In the genomic region with DNA sequence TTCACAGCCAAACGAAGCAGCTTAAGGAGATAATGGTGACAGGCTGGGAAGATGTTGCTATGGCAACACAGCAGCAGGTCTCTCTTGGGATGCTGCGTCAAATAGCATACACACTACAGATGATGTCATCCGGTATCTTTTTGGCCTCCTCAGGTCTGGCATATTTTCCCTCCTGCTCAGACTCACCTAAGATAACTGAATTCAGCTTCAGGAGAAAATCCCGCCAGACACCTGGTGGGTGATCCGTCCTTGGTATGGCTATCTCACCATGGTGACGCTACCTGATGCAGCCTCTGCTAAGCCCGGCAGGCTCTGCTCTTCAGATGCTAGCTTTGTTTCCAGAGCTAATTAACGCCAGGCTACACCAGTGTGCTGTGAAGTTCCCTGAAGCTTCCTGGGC, we compare ENCODE assay signal across 9 mouse cellular contexts. TPM values are rescaled to one million over a fixed set of nuclear protein-coding genes. Genes with fewer than 3 reads are reported as not detected.
DNase-seq lines count a peak whose midpoint lies in the region; ATAC-seq lines count a peak whose summit lies in the region.
"Had no signal": no experiment of that assay in that cellular context is flagged by ENCODE, and none has a peak within 500 bp of the region (broad histone marks: within the 10 kb centered on the region; RNA-seq: fewer than 3 reads in every experiment).

No protein-coding gene starts in this region.

- peak overlapping the region; percentile 41 for H3K4me2 ChIP-seq in hindbrain, embryonic 15.5 days
- peak overlapping the region; percentile 36 for H3K4me2 ChIP-seq in midbrain, embryonic 15.5 days

- no peaks in the 10 kb centered on the region for H3K36me3 ChIP-seq in hindbrain, embryonic 15.5 days
- H3K36me3 ChIP-seq in midbrain, embryonic 15.5 days (replicated peaks) = no peaks in the 10 kb centered on the region

- no peaks in the 10 kb centered on the region for H3K27me3 ChIP-seq in hindbrain, embryonic 15.5 days
- no peaks in the 10 kb centered on the region for H3K27me3 ChIP-seq in midbrain, embryonic 15.5 days (replicated peaks)

- WGBS in hindbrain, embryonic 15.5 days = 8% methylated on average over 8 of the region's 8 CpGs
- WGBS in midbrain, embryonic 15.5 days = under 1% methylated on average over 8 of the region's 8 CpGs

- no peaks in the 10 kb centered on the region for H3K9me3 ChIP-seq in hindbrain, embryonic 15.5 days
- no peaks in the 10 kb centered on the region for H3K9me3 ChIP-seq in midbrain, embryonic 15.5 days

- H3K27ac ChIP-seq in hindbrain, embryonic 15.5 days (replicated peaks) = peak overlapping the region; percentile 99
- H3K27ac ChIP-seq in midbrain, embryonic 15.5 days = peak overlapping the region; percentile 100

- peak overlapping the region; percentile 35; the same call in 1 of the 2 replicates for H3K9ac ChIP-seq in hindbrain, embryonic 15.5 days
- peak overlapping the region; percentile 11; the same call in 1 of the 2 replicates for H3K9ac ChIP-seq in midbrain, embryonic 15.5 days

- peaks cover 67% of the 10 kb centered on the region for H3K4me1 ChIP-seq in hindbrain, embryonic 15.5 days (replicated peaks)
- H3K4me1 ChIP-seq in midbrain, embryonic 15.5 days = peaks cover 66% of the 10 kb centered on the region

- ATAC-seq in hindbrain, embryonic 15.5 days (ENCODE audit: low FRiP score, low read depth) = peak; percentile 84
- peak; percentile 86 for ATAC-seq in midbrain, embryonic 15.5 days (replicated peaks)
- ATAC-seq in CD4-positive, CD25-positive, alpha-beta regulatory T cell, adult 4 months = no peak

- peak overlapping the region; percentile 14; the same call in 1 of the 2 replicates for H3K4me3 ChIP-seq in hindbrain, embryonic 15.5 days
- peak overlapping the region; percentile 20 for H3K4me3 ChIP-seq in midbrain, embryonic 15.5 days

- DNase-seq in brain, adult 2 months (ENCODE audit: low read depth, low spot score) = peak; percentile 96
- peak; percentile 22 for DNase-seq in embryo, embryonic 9.5 days (ENCODE audit: extremely low spot score)
- DNase-seq in kidney, postnatal 36 days = no peak
- DNase-seq in testis, postnatal 14 days (ENCODE audit: low spot score) = no peak
- no peak for DNase-seq in testis, postnatal 10 days (ENCODE audit: low spot score)

RNA-seq across cellular contexts. Expression of a gene that starts 12.8 kb away (rescaled TPM):
- 0.54 and 0.58 TPM in 2 replicates for polyA plus RNA-seq in hindbrain, embryonic 15.5 days (2015; fragmentation: Nextera tagmentation; extraction: Ambion mirVana)
- polyA plus RNA-seq in midbrain, embryonic 15.5 days (2015; fragmentation: Nextera tagmentation; extraction: Ambion mirVana) = 0.64 and 0.97 TPM in 2 replicates
- polyA plus RNA-seq in CD4-positive, CD25-positive, alpha-beta regulatory T cell, adult 4 months (2017; shearing (Covaris generic)) = 1 to 10 TPM in 1 of 2 experiments, under 1 TPM in 1; 0.51 to 2.7 TPM
- polyA plus RNA-seq: liver, adult 2 months had no signal

RNA-seq across cellular contexts. Expression of a gene that starts 31.3 kb away (rescaled TPM):
- polyA plus RNA-seq in hindbrain, embryonic 15.5 days (2015; fragmentation: Nextera tagmentation; extraction: Ambion mirVana) = 18.4 and 23.1 TPM in 2 replicates
- polyA plus RNA-seq in midbrain, embryonic 15.5 days (2015; fragmentation: Nextera tagmentation; extraction: Ambion mirVana) = 19.1 and 19.9 TPM in 2 replicates
- polyA plus RNA-seq in CD4-positive, CD25-positive, alpha-beta regulatory T cell, adult 4 months (2017; shearing (Covaris generic)) = not detected

RNA-seq across cellular contexts. Expression of a gene that starts 57.7 kb away (rescaled TPM):
- polyA plus RNA-seq in hindbrain, embryonic 15.5 days (2015; fragmentation: Nextera tagmentation; extraction: Ambion mirVana) = 173 and 188 TPM in 2 replicates
- polyA plus RNA-seq in midbrain, embryonic 15.5 days (2015; fragmentation: Nextera tagmentation; extraction: Ambion mirVana) = 191 and 200 TPM in 2 replicates
- 100 to 1,000 TPM; 129 to 135 TPM for polyA plus RNA-seq in CD4-positive, CD25-positive, alpha-beta regulatory T cell, adult 4 months (2017; shearing (Covaris generic))

Comparison
In these comparisons a context has a peak if more than half of its experiments do, and no peak if none do; other contexts are left out.
1. DNase-seq: peak in brain, adult 2 months (single experiment) and embryo, embryonic 9.5 days (single experiment); none in kidney, postnatal 36 days (0 of 2), testis, postnatal 14 days (single experiment) and testis, postnatal 10 days (single experiment).
2. RNA of a gene that starts 31.3 kb away (polyA plus RNA-seq): 18.4 to 23.1 TPM in hindbrain, embryonic 15.5 days and 19.1 to 19.9 TPM in midbrain, embryonic 15.5 days; not detected in CD4-positive, CD25-positive, alpha-beta regulatory T cell, adult 4 months; every median in the first group is over 10 times any median in the second.